Mouse (Mus musculus): Measurements from ENCODE around the gene Tmsb4x.

The Tmsb4x gene

DNA sequence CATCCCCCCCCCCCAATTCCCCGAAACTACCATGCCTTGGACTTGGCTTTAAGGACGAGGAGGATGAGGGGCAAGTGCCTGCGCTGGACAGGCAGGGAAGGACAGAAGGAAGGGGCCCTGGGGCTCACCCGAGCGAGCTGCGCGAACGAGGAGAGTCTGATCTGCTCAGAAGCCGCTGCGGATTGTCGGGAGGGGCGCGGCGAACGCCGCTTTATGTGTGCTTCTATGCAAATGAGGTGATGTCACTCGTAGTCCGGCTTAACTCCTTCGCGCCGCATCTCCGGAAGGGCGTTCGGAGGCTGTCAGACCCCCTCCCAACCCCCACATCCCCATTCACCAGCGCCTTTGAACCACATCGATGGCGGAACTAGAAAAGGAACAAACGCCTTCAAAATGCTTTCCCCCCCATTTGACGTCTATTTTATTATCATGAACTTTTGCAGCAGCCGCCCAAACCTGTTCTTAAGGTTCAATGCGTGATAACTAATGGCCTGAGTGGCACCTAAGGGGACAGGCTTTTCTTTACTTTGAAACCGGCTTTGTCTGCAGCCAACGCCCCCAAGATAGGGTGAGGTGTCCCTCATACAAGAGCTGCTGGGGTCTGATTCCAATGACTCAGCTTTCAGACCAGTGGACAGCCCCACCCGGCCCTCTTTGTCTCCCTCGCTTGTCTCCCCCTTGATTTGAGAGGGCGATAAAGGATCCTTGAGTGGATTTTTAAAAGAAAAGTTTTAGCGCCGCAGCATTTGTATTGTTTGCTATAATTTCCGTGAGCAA, at the start of gene Tmsb4x:
Tmsb4x (minus strand) TSS at position 338 of the 777 bp plus-strand sequence.
- peak; percentile 87 for DNase-seq

DNA sequence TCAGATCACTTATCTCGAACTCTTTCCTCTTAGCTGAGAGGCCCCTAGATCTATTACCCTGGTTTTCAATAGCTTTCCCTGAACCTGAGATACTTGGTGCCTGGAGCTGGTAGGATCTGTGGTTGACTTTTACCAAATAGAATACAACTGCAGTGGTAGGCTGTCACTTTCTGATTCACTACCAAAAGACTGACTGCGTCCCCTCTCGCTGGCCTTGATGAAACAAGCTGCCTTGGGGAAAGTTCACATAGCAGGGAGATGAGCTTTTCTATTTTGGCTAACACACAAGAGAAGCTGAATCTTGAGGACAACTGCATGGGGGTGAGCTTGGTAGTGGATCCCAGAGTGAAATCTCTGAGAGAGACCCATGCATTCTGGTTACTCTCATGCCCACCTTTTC, 32.6 kb upstream of the Tmsb4x start:
- no peak for DNase-seq

DNA sequence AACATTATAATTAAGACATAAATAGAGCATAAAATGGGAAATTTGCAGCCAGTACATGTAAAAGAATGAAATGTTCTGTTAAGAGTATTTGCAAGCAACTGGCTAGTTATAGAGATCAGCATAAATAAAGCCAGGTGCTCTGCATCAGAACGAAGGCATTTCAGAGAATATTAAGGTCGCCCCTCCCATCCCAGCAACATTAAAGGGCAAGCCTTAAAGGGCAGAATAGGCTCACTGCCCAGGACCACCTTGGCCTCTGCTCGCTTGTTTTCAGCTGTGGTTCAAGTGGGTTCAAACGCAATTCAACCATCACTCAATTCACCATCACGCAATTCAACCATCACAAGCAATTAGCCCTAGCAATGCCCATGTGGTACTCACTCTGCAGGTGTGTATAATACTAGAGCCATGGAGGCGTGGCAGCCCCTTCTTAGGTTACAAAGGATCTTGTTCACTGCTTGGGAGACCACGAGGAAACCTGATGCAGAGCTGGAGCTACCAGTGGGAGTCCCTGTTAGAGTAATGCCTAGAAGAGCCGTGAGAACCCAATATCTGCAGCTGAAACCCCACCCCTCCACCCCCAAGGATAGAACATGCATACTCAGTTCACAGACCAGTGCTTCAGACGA, 30.3 kb upstream of the Tmsb4x start:
- no peak for DNase-seq

DNA sequence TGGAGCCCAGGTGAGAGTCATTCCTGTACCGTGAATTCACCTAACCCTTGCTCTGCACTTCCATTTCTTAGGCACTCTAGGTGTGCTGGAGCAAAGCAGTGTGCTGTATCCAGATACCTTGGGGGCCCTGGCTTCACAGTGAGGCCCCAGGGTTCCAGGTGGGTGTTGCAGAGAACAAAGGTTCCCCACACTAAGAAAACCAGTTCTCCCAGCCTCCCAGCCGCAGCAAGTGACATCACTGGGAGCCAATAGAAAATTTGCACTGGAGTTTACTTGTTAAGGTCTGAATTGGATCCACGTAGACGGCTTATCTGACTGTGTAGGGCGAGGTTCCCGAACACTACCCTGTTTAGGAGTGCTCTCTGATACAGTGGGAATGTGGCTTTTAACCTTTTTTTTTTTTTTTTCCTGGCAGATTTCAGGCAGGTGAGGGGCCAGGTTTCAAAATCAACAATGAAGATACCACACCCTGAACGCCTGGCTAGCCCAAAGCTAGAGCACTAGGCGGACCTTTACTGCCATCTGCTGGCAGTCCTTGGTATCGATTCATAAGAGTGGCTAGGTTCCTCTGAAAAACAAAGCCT, 24.1 kb upstream of the Tmsb4x start:
- peak; percentile 86 for DNase-seq

DNA sequence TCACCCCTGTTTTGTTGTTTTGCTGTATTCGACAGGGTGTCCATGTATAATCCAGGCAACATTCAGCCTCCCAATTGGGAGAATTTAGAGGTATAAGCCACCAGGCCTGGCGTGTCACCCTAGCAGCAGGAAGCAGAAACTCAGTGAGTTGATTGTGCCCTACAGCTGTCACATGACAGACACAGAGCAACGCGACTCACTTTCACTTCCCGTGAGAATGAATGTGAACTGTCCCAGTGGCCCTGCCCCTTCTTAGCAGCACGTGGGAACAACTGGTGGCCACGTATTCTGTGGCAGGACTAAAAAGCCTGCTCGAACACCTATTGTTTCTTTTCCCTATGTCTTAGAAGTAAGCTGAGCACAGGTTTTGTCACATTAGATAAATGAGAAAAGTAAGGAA, 22.0 kb upstream of the Tmsb4x start:
- peak; percentile 38 for DNase-seq

DNA sequence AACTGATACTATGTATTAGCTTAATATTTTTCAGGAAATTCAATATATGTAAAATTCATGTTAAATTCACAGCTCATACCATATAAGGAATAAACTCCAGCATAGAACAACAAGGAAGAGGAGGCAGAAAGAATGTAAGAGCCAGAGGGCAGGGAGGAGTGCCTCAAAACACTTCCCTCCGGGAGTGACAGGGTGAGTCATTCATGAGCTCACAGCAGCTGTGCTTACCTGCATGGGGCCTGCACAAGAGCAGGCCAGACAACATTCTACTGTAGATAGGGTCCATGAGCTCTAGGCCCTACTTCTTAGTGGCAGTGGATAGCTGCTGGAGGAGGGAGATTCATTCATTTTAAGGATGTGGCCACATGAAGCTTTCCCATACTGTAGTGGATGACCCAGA, 20.7 kb upstream of the Tmsb4x start:
- no peak for DNase-seq

DNA sequence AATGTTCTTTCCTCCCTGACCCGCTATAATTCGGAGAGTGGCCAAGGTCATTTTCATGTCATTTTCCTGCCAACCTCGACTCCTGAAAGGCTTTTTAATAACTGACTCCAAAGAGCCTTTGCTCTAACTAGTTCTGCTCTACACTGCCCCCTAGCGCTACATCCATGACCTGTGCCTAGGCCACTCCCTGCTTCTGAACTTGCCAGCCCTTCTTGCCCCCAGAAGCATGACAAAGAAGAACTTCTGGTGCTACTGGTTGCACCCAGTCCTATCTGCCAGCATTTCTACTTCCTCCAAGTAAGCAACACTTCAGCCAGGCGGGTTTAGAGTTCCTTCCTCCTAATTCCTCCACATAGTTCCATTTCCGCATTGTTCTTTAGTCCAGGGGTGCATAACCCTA, 20.1 kb upstream of the Tmsb4x start:
- DNase-seq, result peak; percentile 87

DNA sequence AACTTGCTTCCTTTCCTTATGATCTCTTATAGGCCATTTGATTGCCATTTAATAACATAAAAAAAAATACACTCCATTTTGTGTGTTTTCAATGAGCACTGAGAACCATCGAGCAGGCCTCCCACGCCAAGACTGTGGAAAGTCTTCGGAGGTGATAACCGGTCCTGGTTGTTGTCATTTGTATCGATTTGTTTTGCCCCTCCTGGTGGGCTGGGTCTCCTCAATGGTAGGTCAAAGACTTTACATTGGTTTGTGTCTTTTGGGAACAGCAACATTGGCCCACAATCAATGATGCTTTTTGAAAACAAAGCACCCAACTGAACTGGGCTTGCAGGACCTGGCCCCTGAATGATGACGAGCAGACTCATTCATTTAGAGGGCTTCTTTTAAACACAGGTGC, 18.6 kb upstream of the Tmsb4x start:
- peak; percentile 8 for DNase-seq

DNA sequence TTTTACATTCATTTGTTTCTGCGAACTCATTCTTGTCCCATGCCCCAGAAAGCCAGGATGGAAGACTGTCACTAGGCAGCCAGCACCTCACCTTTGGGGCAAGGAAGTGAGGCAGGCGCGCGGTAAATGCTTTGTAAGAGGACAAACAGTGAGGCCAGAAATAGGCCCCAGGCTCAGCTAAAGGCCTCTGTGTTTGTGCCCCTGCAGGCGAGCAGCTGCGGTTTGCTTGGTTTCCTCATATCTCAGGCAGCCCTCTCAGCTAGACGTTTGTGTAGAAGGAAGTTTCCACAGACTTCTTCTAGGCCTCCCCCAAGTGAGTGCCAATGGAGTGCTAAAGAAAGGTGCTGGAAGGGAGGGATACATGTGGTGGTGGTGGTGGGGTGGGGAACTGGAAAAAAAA, 18.0 kb upstream of the Tmsb4x start:
- DNase-seq, result peak; percentile 62

DNA sequence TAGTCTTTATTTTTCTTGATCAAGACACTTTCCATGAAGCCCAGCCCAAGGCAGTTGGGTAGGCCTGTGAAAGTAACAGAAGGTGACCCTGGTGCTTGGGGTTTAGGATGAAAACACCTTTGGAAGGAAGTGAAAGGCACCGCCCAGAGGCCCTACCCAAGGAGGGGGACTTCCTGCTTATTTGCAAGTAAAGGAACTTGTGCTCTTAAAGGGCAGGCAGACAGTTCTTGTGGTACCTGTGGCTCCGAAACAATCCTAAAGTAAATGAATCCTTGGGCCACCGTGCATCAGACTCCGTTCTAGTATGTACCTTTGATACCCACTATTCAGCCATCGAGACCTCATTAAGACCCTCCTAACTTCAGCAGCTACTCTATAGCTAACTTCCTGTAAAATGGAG, 17.5 kb upstream of the Tmsb4x start:
- DNase-seq, result peak; percentile 54

DNA sequence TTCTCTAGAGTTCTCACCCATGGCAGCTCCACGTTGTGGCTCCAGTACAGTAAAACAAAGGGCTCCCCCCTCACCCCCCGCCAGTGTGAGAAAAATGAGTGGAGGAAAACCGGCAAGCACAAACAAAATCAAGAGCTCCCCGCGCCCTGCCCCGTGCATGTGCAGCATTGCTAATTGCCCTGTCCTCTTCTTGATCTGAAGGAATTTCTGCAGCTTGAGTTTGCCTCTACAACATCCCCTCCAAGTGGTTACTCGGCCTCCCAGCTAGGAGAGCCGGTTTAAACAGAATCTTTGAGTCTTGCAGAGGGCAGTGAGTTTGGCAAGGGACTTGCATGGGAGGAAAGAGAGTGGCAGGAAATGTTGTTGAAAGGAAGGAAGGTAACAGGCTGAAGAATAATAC, 3.6 kb upstream of the Tmsb4x start:
- peak; percentile 55 for DNase-seq

DNA sequence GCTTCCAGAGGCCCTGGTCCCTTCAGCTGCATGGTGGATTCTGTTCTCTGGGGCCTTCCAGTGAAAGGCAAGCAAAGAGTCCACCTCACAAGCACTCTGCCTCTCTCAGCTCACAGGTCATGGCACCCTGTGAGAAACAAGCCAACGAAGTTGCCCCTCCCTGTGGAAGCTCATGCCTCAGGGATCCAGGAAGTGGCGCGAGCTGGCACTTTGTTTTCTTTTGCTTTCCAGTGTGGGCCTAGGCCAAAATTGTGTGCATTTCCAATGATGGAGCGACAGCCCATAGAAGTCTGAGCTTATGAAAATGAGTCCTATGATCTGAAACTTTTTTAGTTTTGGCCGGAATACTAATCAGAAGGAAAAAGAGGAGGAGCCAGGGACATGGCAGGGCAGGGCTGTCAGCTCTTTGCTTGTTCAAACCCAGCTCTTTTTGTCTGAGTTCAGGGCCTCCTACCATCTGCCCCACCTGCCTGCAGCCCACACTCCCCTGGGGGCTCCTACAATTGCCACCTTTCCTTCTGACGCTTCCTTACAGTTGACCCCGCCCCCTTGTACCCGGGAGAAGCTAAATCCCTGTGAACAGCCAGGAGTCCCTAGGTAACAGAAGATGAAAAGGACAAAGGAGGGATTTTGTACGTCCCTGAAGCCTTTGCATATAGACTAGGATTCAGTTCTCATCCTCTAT, 2.9 kb upstream of the Tmsb4x start:
- DNase-seq, result peak; percentile 30

DNA sequence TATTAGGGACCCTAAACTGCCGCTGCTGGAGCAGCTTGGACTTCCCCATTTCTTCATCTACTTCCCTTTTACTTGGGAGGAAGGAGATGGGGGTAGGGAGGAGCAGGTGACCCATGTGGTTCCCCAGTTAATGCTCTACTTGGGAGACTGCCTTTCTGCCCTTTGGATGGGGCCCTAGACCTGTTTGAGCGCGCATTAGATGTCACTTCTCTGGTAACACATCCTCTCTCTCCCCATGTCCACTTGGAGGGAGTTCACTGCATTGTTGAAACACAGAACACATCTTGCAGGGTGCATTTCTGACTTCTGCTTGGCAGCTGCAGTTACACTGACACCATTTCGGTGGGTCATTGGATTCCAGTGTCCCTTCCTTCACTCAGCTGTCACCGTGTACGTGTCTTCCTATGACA, 1.2 kb upstream of the Tmsb4x start:
- DNase-seq, result no peak

DNA sequence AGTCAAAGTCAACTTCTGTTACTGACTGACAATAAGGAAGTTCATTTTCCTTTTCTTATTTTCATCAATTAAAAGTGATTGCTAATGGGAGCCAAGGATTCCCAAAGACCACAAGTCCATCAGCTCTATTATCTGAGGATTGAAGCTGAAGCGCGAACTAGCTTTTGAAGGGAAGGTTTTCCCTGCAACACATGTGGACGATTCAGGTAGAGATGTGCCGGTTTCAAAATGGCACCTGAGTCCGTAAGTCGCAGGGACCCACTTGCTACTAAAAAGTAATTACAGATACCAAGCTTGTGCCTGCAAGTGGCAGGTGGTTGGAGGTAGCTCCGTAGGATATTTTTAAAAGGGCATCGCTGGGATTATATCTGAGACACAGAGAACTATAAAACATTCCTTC, 713 bp upstream of the Tmsb4x start:
- no peak for DNase-seq

DNA sequence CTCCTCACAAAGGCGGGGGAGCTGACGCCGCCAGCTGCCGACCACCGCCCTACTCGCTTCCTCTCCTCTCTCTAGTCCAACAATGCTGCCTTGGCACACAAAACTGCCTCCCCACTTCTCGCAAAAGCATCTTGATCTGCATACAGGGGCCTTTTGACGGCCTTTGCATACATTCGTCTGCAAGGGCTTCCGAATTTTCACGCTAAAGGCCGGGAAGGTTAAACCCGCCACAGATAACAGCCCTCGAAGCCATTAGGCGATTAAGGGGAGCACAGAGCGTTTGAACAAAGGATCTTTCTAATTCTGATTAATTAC, 652 bp downstream of the Tmsb4x start:
- peak; percentile 61 for DNase-seq

DNA sequence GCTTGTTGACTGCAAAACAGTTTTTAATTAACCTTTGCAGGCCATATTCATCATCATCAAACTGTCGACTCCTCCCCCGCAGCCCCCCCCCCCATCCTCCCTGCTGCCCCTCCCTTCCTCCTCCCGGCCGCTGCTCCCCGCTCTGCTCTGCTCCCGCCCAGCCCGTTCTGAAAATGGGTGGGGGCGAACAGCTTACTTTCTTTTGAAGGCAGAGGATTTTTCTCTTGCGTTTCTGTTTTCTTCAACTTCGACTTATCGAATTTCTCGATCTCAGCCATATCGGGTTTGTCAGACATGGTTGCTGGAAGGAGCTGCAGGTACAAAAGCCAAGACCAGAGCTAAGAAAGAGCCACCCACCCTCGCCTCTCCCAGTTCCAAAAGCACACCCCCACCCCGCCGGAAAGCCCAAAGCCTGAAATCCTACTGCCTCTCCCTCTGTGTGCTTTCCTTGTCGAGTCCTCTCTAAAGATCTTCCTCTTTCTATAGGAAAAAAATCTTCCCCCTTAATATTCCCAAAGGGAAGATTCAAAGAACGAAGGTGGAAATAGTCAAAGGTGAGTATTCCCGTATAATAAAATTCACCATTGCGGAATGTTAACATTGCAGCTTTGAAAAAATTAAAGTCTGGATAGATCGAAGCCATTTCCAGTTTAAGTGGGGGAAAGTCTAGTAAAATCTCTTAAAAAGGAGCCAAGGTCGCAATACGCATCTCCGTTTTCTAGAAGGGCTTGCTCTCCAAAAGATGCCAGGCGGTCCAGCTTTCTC, 1.2 kb downstream of the Tmsb4x start:
- peak; percentile 62 for DNase-seq

DNA sequence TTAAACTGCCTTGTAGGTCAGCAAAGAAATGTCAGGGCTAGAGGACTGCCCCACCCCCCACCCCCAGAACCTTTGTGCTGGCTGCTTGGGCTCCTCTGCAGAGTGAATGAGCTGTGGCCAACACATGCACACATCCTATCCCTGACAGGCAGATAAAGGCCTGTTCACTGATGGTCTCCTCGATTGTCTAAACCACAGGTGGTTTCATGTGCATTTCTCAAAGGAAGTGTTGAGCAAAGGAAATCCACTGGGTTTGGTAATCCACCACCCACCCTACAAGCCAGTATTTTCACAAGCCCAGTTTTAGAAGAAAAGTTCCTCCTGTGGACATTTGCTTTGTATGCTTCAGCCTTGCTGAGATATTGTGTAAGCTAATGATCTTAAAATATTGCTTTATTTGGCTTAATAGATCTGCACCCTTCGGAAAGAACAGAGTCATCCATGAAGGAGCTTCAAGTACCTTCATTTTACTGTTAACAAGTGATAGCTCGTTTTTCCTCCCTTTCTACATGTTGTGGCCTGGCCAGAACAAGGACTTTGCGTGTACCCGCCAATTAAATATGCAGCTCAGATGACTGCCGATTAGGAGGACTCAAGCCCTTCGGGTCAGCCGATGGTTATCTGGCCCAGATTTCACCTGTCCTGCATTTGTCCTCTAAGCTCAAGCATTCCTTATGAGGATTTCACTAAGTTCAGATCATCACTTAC, 3.1 kb downstream of the Tmsb4x start:
- DNase-seq, result no peak

DNA sequence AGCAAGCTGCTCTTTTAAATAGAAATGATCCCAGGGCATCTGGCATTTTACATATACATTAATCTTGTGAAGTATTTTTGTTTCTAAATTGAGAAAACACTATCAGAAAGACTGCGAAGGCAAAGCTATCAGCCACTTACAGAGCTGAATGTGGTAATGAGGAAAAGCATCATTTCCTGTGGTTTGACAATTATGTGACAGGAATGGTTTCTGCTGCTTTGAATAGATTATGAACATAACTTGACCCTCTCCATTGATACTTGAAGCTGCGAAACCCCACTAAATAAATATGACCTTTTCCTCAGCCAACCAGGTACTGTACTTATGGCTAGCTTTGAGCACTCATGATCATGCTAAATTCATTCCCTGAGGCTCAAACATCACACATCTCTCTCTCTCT, 7.8 kb downstream of the Tmsb4x start:
- DNase-seq, result no peak

DNA sequence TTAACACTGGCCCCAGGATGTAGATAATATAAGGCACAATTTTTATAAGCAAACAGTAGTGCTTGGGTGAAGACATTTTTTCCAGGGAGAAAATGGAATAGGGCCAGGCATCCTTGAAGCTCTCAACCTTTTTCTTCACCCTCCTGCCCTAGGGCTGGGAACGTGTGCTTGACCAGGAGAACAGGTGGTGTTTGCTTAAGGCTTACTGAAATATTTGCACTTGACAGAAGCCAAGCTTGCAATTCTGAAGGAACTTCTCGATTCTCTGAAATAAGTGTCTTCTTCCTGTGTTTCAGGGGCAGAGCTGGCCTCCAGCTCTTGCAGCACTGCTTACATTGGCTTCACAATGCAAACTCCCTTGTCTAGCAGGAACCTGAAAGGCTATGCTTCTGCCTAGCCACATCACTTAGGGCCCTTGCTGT, 13.9 kb downstream of the Tmsb4x start:
- no peak for DNase-seq

DNA sequence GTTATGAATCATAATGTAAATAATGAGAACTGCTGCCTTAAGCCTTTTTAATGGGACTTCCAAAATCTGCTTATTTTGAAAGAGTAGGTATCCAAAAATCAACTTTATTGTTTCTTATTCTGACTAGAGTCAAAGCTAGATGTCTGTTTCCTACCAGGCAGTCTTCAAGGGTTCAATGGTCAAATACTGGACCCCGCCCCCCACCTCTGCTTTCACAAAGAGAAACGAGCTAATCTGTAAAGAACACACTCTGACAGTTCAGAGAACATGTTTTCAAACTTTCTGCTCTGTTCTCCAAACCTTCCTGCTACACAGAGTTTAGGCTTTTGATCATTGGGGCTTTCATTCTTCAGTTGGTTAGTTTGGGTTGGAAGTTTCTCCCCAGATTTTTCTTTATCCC, 22.8 kb downstream of the Tmsb4x start:
- DNase-seq, result no peak

DNA sequence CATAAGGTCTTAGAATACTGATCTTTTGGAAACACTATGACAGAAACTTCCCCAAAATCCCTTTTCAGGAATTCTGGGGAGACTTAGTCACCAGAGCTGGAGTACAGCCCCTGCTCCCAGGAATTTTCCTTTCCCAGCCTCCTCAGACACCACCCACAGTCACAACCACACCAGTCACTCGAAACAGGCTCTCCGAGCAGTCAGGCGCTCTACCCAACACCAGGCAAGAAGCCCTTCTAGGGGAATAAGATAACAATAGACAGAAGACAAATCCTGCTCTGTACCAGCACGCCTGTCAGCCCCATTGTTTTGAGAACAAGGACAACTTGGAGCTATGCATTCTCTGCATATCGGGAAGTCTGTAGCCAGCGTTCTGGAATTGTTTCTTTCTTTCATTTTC, 25.6 kb downstream of the Tmsb4x start:
- DNase-seq, result no peak

DNA sequence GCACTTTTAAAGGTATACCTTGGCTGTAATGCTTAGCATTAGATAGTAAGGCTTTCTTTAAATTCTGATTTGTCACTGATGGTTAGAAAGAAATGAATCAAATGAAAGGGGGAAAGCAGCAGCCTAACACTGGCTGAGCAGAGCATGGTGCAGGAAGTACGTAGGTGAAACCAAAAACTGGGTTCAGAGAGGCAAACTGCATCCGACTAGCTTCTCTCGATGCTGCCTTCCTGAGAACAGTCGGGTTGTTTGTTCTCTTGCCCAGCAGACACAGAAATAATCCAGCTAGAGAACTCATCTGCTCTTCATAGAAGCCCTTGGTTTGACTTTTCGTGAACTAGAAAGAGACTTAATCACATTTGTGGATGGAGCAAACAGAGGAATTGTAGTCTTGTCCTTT, 26.7 kb downstream of the Tmsb4x start:
- peak; percentile 23 for DNase-seq

All from thymus, postnatal 4 days (tissue).